Mouse (Mus musculus) erythroblast, embryonic 14.5 days (primary cell): Measurements from ENCODE around the gene Scd4. TPM values are rescaled to one million over a fixed set of nuclear protein-coding genes. Genes with fewer than 3 reads are reported as not detected.
"Not testable (repeated sequence)": the region's sequence is repeated elsewhere in the genome, so short reads cannot be mapped to it uniquely, and the experiment has no call there.

Experiments
- H3K27me3 ChIP-seq: 2 replicates; pipeline ENCODE4 v1.6.1; 2012; ENCODE audit warnings: inconsistent platforms; ENCODE audit not compliant: control insufficient read depth
- H3K36me3 ChIP-seq: 2 replicates; pipeline ENCODE4 v1.6.1; 2012; ENCODE audit warnings: mild to moderate bottlenecking, inconsistent platforms; ENCODE audit not compliant: control insufficient read depth
- H3K4me1 ChIP-seq: 2 replicates; pipeline ENCODE4 v1.6.1; 2012; ENCODE audit warnings: inconsistent platforms; ENCODE audit not compliant: control insufficient read depth
- H3K4me3 ChIP-seq: replicated peaks from 2 replicates; pipeline ENCODE3; 2012; ENCODE audit warnings: moderate library complexity, mild to moderate bottlenecking, inconsistent platforms
- H3K9me3 ChIP-seq: 2 replicates; pipeline ENCODE4 v1.6.1; 2012; ENCODE audit warnings: low read length, inconsistent platforms, mixed read lengths; ENCODE audit not compliant: control insufficient read depth
- GATA1 ChIP-seq: IDR thresholded peaks from 2 replicates; pipeline ENCODE4 v1.6.1; 2012; ENCODE audit warnings: low read length, inconsistent platforms, mixed read lengths
- TAL1 ChIP-seq: IDR thresholded peaks from 3 replicates; pipeline ENCODE4 v1.6.1; 2012; ENCODE audit warnings: low read length, inconsistent platforms, mixed read lengths
- polyA plus RNA-seq: library from polyadenylated mRNA; stranded (reverse); fragments of >175 nt; gene quantifications from 2 replicates; pipeline ENCODE4 v1.2.3, GENCODE M21; 2012

The Scd4 gene
- polyA plus RNA-seq, 1 experiment, result not detected

DNA sequence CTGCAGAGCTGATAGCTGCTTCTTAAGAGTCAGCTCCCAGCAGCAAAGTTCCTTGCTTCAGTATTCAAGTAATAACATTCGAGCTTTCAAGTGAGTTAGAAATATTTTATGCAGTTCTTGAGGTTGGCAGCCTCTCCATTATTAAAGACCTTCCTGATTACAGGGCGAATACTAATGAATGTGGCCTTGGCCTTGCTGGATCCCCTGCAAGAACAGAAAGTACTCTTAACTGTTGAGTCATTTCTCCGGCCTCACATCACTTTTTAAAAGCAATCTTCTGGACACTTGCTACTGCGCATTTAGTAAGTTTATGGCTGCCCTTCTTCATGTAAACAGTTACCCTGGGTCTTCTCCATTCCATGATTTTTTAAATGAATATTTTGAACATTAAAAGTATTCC lies 11.7 kb upstream of the Scd4 start:
- no peaks in the 10 kb centered on the region for H3K36me3 ChIP-seq
- no peak overlapping the region for H3K4me3 ChIP-seq
- TF ChIP-seq GATA1 (no peak), TAL1 (no peak)
- H3K4me1 ChIP-seq, result peaks cover 1% of the 10 kb centered on the region; the same call in 1 of the 2 replicates
- H3K27me3 ChIP-seq, result no peaks in the 10 kb centered on the region
- H3K9me3 ChIP-seq, result peaks cover 4% of the 10 kb centered on the region

DNA sequence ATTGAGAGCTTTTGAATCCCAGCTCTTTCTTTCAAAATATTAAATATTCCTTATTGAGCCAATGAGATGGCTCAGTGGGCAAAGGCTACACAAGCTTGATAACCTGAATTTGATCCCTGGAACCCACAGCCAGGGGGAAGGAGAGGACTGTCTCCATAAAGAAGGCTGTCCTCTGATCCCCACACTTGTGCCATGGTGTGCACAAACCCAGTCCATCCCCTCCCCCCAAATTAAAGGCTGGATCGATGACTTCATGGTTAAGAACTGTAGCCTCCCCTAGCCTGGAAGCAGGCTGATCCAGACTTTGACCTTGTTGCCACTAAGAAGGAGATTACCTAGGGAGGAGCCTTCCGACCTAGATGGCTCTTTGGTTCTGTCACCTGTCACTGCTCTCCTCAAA lies 11.3 kb upstream of the Scd4 start:
- no peak for TF ChIP-seq TAL1
- no peak for TF ChIP-seq GATA1
- no peak overlapping the region for H3K4me3 ChIP-seq

DNA sequence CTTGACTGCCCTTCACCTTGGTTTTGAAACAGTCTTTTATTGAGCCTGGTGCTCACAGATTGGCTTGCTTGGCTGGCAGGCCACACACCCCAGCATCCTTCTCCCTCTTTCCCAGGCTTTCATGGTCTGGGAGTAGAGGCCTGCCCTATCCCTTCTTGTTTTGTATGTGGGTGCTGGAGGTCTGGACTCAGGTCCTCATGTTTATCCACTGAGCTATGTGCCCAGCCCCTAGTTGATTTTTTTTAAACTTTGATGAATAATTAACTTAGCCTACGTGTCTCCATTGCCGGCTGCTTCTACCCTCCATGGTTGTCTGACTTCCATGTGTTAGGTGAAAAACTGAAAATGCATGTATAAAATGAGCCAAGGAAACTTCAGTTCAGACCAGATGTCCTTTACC lies 3.3 kb upstream of the Scd4 start:
- no peaks in the 10 kb centered on the region for H3K36me3 ChIP-seq
- no peak for TF ChIP-seq TAL1
- no peak for TF ChIP-seq GATA1
- H3K27me3 ChIP-seq, result no peaks in the 10 kb centered on the region
- no peak overlapping the region for H3K4me3 ChIP-seq
- no peaks in the 10 kb centered on the region; the same call in 1 of the 2 replicates for H3K9me3 ChIP-seq
- no peaks in the 10 kb centered on the region for H3K4me1 ChIP-seq

More for the DNA sequence above, 11.3 kb upstream of the Scd4 start:
- Histone ChIP-seq H3K27me3 (no peaks in the 10 kb centered on the region), H3K36me3 (no peaks in the 10 kb centered on the region), H3K9me3 (peaks cover 4% of the 10 kb centered on the region), H3K4me1 (peaks cover 1% of the 10 kb centered on the region; the same call in 1 of the 2 replicates)

- not testable (repeated sequence) for H3K9me3 ChIP-seq, H3K4me1 ChIP-seq, H3K27me3 ChIP-seq, H3K36me3 ChIP-seq, H3K4me3 ChIP-seq
Measured at GRCm38 (mm10) chr19:44331128-44331527, 1.8 kb upstream of the Scd4 start.

- Histone ChIP-seq H3K4me3 (no peak overlapping the region), H3K4me1 (no peaks in the 10 kb centered on the region), H3K36me3 (no peaks in the 10 kb centered on the region), H3K27me3 (no peaks in the 10 kb centered on the region), H3K9me3 (no peaks in the 10 kb centered on the region)
- TF ChIP-seq TAL1, result no peak
- TF ChIP-seq GATA1, result no peak
Measured at GRCm38 (mm10) chr19:44331911-44332310, 981 bp upstream of the Scd4 start.

GRCm38 (mm10) chr19:44332326-44332725 lies 566 bp upstream of the Scd4 start:
- Histone ChIP-seq H3K27me3 (no peaks in the 10 kb centered on the region), H3K36me3 (no peaks in the 10 kb centered on the region), H3K4me3 (no peak overlapping the region), H3K9me3 (no peaks in the 10 kb centered on the region), H3K4me1 (no peaks in the 10 kb centered on the region)
- TF ChIP-seq TAL1, result no peak
- no peak for TF ChIP-seq GATA1

DNA sequence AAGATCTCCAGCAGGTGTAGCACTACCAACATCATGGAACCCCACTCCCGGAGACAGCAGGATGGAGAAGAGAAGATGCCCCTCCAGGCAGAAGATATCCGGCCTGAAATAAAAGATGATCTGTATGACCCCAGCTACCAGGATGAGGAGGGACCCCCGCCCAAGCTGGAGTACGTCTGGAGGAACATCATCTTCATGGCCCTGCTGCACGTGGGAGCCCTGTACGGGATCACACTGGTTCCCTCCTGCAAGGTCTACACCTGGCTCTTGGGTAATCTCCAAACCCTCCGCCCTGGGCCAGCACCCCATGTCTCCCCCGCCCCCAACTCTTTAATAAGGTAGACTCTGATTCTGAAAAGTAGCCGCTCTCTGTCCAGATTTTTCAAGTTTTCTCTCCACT lies 1.1 kb downstream of the Scd4 start:
- Histone ChIP-seq H3K4me1 (no peaks in the 10 kb centered on the region), H3K27me3 (no peaks in the 10 kb centered on the region), H3K4me3 (no peak overlapping the region), H3K9me3 (no peaks in the 10 kb centered on the region), H3K36me3 (no peaks in the 10 kb centered on the region)
- no peak for TF ChIP-seq TAL1
- no peak for TF ChIP-seq GATA1

DNA sequence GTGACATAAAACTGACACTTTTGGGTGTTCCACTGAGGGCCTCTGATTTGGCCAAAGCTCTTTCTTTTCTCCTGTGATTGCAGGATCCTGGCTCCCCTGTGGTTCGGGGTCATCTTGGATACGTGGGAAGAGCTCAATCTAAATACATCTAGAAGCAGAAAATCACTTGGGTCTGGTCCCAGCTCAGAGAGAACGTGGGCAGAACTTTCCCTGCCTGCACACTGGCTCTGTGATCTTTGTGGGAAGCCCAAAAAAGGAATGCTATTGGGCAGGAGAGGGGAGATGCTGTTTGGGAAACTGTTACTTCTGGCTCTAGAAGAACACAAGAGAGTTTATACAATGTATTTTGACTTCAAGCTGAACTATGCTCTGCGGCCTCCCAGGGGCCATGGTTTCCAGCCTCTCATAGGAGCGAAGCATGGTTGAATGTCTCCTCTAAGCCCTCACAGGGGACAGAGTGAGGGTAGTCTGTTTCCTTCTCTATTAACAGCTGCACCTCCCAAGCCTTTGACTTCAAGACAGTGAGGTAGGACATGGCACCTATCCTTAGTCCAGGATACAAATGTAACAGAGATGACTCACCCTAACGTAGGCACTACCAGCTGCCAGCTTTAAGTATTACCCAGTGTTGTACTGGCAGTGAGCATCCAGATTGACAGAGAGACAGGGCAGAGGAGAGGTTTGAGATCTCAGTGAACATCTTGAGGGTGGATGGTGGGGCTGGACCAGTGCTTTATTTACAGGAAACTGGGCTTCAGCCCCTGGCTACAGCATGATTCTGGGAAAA lies 3.2 kb downstream of the Scd4 start:
- TF ChIP-seq GATA1 (no peak), TAL1 (no peak)
- Histone ChIP-seq H3K27me3 (no peaks in the 10 kb centered on the region), H3K36me3 (no peaks in the 10 kb centered on the region), H3K4me3 (no peak overlapping the region), H3K4me1 (no peaks in the 10 kb centered on the region), H3K9me3 (no peaks in the 10 kb centered on the region)

GRCm38 (mm10) chr19:44349689-44350088 lies 16.8 kb downstream of the Scd4 start:
- Histone ChIP-seq H3K27me3 (no peaks in the 10 kb centered on the region), H3K36me3 (no peaks in the 10 kb centered on the region), H3K4me1 (no peaks in the 10 kb centered on the region), H3K9me3 (no peaks in the 10 kb centered on the region; the same call in 1 of the 2 replicates), H3K4me3 (no peak overlapping the region)
- TF ChIP-seq TAL1 (no peak), GATA1 (no peak)

GRCm38 (mm10) chr19:44351756-44352155 lies 18.9 kb downstream of the Scd4 start:
- no peak overlapping the region for H3K4me3 ChIP-seq
- no peaks in the 10 kb centered on the region; the same call in 1 of the 2 replicates for H3K9me3 ChIP-seq
- no peaks in the 10 kb centered on the region for H3K4me1 ChIP-seq
- TF ChIP-seq GATA1, result no peak
- TF ChIP-seq TAL1, result no peak
- H3K27me3 ChIP-seq, result no peaks in the 10 kb centered on the region
- no peaks in the 10 kb centered on the region for H3K36me3 ChIP-seq
